Mouse (Mus musculus) spleen, adult 2 months (tissue): Measurements from ENCODE around the gene Mfap2. TPM values are rescaled to one million over a fixed set of nuclear protein-coding genes. Genes with fewer than 3 reads are reported as not detected.

Experiments
- DNase-seq, 2 experiments: peaks; one replicate each; pipeline versions ENCODE4 v3.0.0 to v3.0.0-alpha.2; 2012 to 2021; ENCODE audit warnings: low spot score in 2 of 2, low read depth in 1 of 2
- H3K27ac ChIP-seq: fragments of 200-500 bp; 2 replicates; pipeline ENCODE4 v1.5.1; 2012; ENCODE audit warnings: low read length, inconsistent platforms; ENCODE audit not compliant: insufficient read depth
- H3K27me3 ChIP-seq: fragments of 200-500 bp; 2 replicates; pipeline ENCODE4 v1.6.1; 2012; ENCODE audit warnings: mild to moderate bottlenecking, moderate library complexity, low read length, inconsistent platforms; ENCODE audit not compliant: control insufficient read depth, insufficient read depth
- H3K36me3 ChIP-seq: fragments of 200-500 bp; 2 replicates; pipeline ENCODE4 v1.6.1; 2012; ENCODE audit warnings: mild to moderate bottlenecking, low read length, inconsistent platforms; ENCODE audit not compliant: control insufficient read depth, insufficient read depth
- H3K4me1 ChIP-seq: fragments of 200-500 bp; 2 replicates; pipeline ENCODE4 v1.6.1; 2011; ENCODE audit warnings: inconsistent platforms; ENCODE audit not compliant: control insufficient read depth, insufficient read depth, insufficient read length
- H3K4me3 ChIP-seq: fragments of 200-500 bp; 2 replicates; pipeline ENCODE4 v1.5.1; 2011; ENCODE audit warnings: mild to moderate bottlenecking, inconsistent platforms; ENCODE audit not compliant: insufficient read depth, insufficient read length; ENCODE audit errors: extremely low read depth
- CTCF ChIP-seq: fragments of 200-500 bp; IDR thresholded peaks from 2 replicates; pipeline ENCODE4 v1.5.1; 2011; ENCODE audit warnings: mild to moderate bottlenecking, inconsistent platforms; ENCODE audit not compliant: insufficient read depth, insufficient read length, insufficient replicate concordance; ENCODE audit errors: extremely low read depth
- POLR2A ChIP-seq: fragments of 200-500 bp; IDR thresholded peaks from 2 replicates; pipeline ENCODE4 v1.6.1; 2011; ENCODE audit warnings: low read depth, low read length, inconsistent platforms
- WGBS: fragments of 180-500 bp; shearing (Covaris S2); methylation state at CpG from one replicate; pipeline ENCODE4 v1.1.7; 2018; 5-methylcytosine and 5-hydroxymethylcytosine counted together
- polyA plus RNA-seq: library from polyadenylated mRNA; depleted of rRNA; stranded (reverse); fragments of >200 nt; gene quantifications from 2 replicates; pipeline ENCODE4 v1.2.3, GENCODE M21; 2012; rRNA removed

The Mfap2 gene
- polyA plus RNA-seq, 1 experiment: 3.1 TPM

GRCm38 (mm10) chr4:141065123-141065522 is 54.9 kb downstream of the Mfap2 start:
- no peaks in the 10 kb centered on the region for H3K27me3 ChIP-seq
- peaks cover 38% of the 10 kb centered on the region for H3K36me3 ChIP-seq
- DNase-seq: peak; percentile 78 to 82
- H3K4me3 ChIP-seq: no peak overlapping the region
- no peaks in the 10 kb centered on the region for H3K4me1 ChIP-seq
- TF ChIP-seq CTCF: peak; percentile 98
- no peak for TF ChIP-seq POLR2A
- H3K27ac ChIP-seq: no peak overlapping the region
- WGBS: 10% methylated on average over 8 of the region's 8 CpGs

Other genes starting within 250 kb of the Mfap2 start
- 4.1 and 7.3 TPM in 2 replicates for gene Padi4, start 236.2 kb upstream of the Mfap2 start, polyA plus RNA-seq
- 0.14 and 0.26 TPM in 2 replicates for gene Padi3, start 199.8 kb upstream of the Mfap2 start, polyA plus RNA-seq
- 0.13 TPM in 2 replicates for gene Padi1, start 164.6 kb upstream of the Mfap2 start, polyA plus RNA-seq
- gene Padi2, start 104.1 kb upstream of the Mfap2 start, polyA plus RNA-seq: 10.7 and 12.0 TPM in 2 replicates
- gene Sdhb, start 49.2 kb upstream of the Mfap2 start, polyA plus RNA-seq: 66.0 and 79.2 TPM in 2 replicates
- 275 and 360 TPM in 2 replicates for gene Atp13a2, start 23.5 kb upstream of the Mfap2 start, polyA plus RNA-seq
- 9.8 and 11.7 TPM in 2 replicates for gene Crocc, start 50.1 kb downstream of the Mfap2 start, polyA plus RNA-seq
- 71.3 and 101 TPM in 2 replicates for gene Necap2, start 67.9 kb downstream of the Mfap2 start, polyA plus RNA-seq
- gene Spata21, start 77.9 kb downstream of the Mfap2 start, polyA plus RNA-seq: not detected in 2 replicates
- 38.8 and 49.8 TPM in 2 replicates for gene Szrd1, start 129.4 kb downstream of the Mfap2 start, polyA plus RNA-seq
- gene Fbxo42, start 137.5 kb downstream of the Mfap2 start, polyA plus RNA-seq: 13.1 and 13.7 TPM in 2 replicates
- 0.83 and 2.9 TPM in 2 replicates for gene Rsg1, start 203.5 kb downstream of the Mfap2 start, polyA plus RNA-seq
- 0.79 and 1.2 TPM in 2 replicates for gene Arhgef19, start 229.1 kb downstream of the Mfap2 start, polyA plus RNA-seq